Mouse (Mus musculus): ENCODE measurements around the gene Arhgap17. TPM values are rescaled to one million over a fixed set of nuclear protein-coding genes. Genes with fewer than 3 reads are reported as not detected.

Arhgap17 gene
- total and polyA plus RNA-seq, 2 experiments from 2014 or later = 6.4 to 8.9 TPM

DNA sequence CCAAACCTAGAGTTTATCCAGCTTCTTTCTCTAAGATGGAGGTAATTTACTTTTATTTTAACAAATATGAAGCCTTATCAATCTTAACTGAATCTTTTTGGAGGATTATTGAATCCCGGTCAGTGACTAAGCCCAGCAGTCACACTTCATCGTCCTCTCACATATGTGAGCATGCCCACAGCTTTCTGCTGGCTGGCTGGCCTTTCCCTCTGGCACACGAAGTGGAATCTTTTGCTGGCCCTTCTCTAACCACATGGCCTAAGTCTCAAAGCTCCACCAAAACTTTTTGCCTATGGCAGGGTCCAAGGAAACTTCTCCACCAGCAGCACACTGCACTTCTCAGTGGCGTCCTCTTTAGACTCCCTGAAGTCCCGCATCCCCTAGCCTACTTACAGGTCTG lies 27.8 kb downstream of the Arhgap17 start:
- Histone ChIP-seq H3K4me1 (ENCODE audit: control insufficient read depth, insufficient read depth) (peaks cover 39% of the 10 kb centered on the region), H3K4me2 (ENCODE audit: low read depth, low read length) (no peak overlapping the region), H3K36me3 (replicated peaks; ENCODE audit: control insufficient read depth, insufficient read depth, low read length) (no peaks in the 10 kb centered on the region), H3K4me3 (ENCODE audit: low read depth, low read length) (no peak overlapping the region), H3K27ac (ENCODE audit: low read depth) (peak overlapping the region; percentile 10), H3K9ac (replicated peaks; ENCODE audit: low read depth, low read length) (peak overlapping the region; percentile 28; the same call in 1 of the 2 replicates), H3K9me3 (replicated peaks; ENCODE audit: control insufficient read depth, low read length) (no peaks in the 10 kb centered on the region), H3K27me3 (ENCODE audit: control insufficient read depth, insufficient read depth, low read length) (no peaks in the 10 kb centered on the region)
- WGBS = 49% methylated on average over 5 of the region's 5 CpGs
- no peak for DNase-seq (ENCODE audit: low spot score)
- ATAC-seq (ENCODE audit: insufficient read depth, low read depth) = no peak
- no peak for TF ChIP-seq CTCF (IDR thresholded peaks at IDR 0.05; ENCODE audit: low read depth)
- TF ChIP-seq EP300 (IDR thresholded peaks at IDR 0.05; ENCODE audit: low read depth) = no peak

GRCm38 (mm10) chr7:123338351-123338750 lies 31.4 kb downstream of the Arhgap17 start:
- H3K36me3 ChIP-seq (replicated peaks; ENCODE audit: control insufficient read depth, insufficient read depth, low read length) = no peaks in the 10 kb centered on the region
- H3K9ac ChIP-seq (replicated peaks; ENCODE audit: low read depth, low read length) = no peak overlapping the region
- TF ChIP-seq EP300 (IDR thresholded peaks at IDR 0.05; ENCODE audit: low read depth) = no peak
- peak; percentile 27 for TF ChIP-seq CTCF (IDR thresholded peaks at IDR 0.05; ENCODE audit: low read depth)
- H3K9me3 ChIP-seq (replicated peaks; ENCODE audit: control insufficient read depth, low read length) = no peaks in the 10 kb centered on the region
- peaks cover 55% of the 10 kb centered on the region for H3K4me1 ChIP-seq (ENCODE audit: control insufficient read depth, insufficient read depth)
- no peak overlapping the region for H3K4me3 ChIP-seq (ENCODE audit: low read depth, low read length)
- 0 out of 2 replicates have a peak overlapping the region, but pooled peaks have one; percentile 2 for H3K27ac ChIP-seq (ENCODE audit: low read depth)
- H3K27me3 ChIP-seq (ENCODE audit: control insufficient read depth, insufficient read depth, low read length) = no peaks in the 10 kb centered on the region
- 53% methylated on average over 8 of the region's 8 CpGs for WGBS
- H3K4me2 ChIP-seq (ENCODE audit: low read depth, low read length) = no peak overlapping the region
- 0 out of 2 replicates have a peak, but pooled peaks have one; percentile 31 for ATAC-seq (ENCODE audit: insufficient read depth, low read depth)
- DNase-seq (ENCODE audit: low spot score) = peak; percentile 9

DNA sequence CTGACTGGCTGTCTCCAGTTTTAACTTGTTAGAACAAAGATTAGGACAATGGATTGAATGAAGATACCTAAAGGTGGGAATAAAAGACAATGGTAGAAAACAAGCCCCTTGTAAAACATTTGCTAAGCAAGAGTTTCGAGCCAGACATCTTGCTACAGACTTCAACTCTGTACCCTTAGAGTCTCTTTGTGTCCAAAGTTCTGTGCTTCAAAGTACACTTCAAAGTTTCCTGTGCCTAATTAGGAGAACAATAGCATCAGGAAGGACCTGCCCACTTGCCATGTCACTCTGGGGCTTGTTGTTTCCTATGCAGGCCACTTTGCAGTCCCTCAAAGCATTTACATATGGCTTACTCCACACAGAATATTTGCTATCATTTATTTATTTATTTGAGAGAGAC lies 33.4 kb downstream of the Arhgap17 start:
- Histone ChIP-seq H3K4me1 (ENCODE audit: control insufficient read depth, insufficient read depth) (peaks cover 41% of the 10 kb centered on the region), H3K4me3 (ENCODE audit: low read depth, low read length) (no peak overlapping the region), H3K27me3 (ENCODE audit: control insufficient read depth, insufficient read depth, low read length) (no peaks in the 10 kb centered on the region), H3K36me3 (replicated peaks; ENCODE audit: control insufficient read depth, insufficient read depth, low read length) (no peaks in the 10 kb centered on the region), H3K27ac (ENCODE audit: low read depth) (peak overlapping the region; percentile 79), H3K4me2 (ENCODE audit: low read depth, low read length) (peak overlapping the region; percentile 23; the same call in 1 of the 2 replicates), H3K9me3 (replicated peaks; ENCODE audit: control insufficient read depth, low read length) (no peaks in the 10 kb centered on the region), H3K9ac (replicated peaks; ENCODE audit: low read depth, low read length) (no peak overlapping the region)
- DNase-seq (ENCODE audit: low spot score) (peak; percentile 26), ATAC-seq (ENCODE audit: insufficient read depth, low read depth) (0 out of 2 replicates have a peak, but pooled peaks have one; percentile 33)
- TF ChIP-seq CTCF (IDR thresholded peaks at IDR 0.05; ENCODE audit: low read depth) (no peak), EP300 (IDR thresholded peaks at IDR 0.05; ENCODE audit: low read depth) (no peak)
- 79% methylated on average over 1 of the region's 1 CpGs for WGBS

DNA sequence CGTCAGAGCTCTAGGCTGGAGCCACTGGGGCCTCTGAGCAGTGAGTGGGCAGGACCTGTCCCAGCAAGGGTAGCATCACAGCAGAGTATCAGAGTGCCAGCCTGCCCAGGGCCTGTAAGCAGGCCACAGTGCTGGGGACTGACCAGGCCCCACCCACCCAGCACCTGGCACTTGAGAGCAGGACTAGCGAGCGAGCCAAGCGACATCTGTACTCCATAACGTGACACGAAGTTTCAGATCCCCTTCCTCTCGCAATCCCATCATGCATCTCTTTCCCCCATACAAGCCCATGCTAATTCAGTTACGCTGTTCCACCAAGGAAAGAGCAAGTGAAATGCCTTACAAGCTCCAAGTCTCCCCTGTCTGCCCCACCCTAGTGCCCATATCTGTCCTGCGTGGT lies 39.2 kb downstream of the Arhgap17 start:
- Histone ChIP-seq H3K9me3 (replicated peaks; ENCODE audit: control insufficient read depth, low read length) (no peaks in the 10 kb centered on the region), H3K4me2 (ENCODE audit: low read depth, low read length) (no peak overlapping the region), H3K4me3 (ENCODE audit: low read depth, low read length) (no peak overlapping the region), H3K27ac (ENCODE audit: low read depth) (no peak overlapping the region), H3K9ac (replicated peaks; ENCODE audit: low read depth, low read length) (no peak overlapping the region), H3K4me1 (ENCODE audit: control insufficient read depth, insufficient read depth) (peaks cover 14% of the 10 kb centered on the region; the same call in 1 of the 2 replicates), H3K27me3 (ENCODE audit: control insufficient read depth, insufficient read depth, low read length) (no peaks in the 10 kb centered on the region), H3K36me3 (replicated peaks; ENCODE audit: control insufficient read depth, insufficient read depth, low read length) (no peaks in the 10 kb centered on the region)
- TF ChIP-seq EP300 (IDR thresholded peaks at IDR 0.05; ENCODE audit: low read depth) (no peak), CTCF (IDR thresholded peaks at IDR 0.05; ENCODE audit: low read depth) (no peak)
- 82% methylated on average over 9 of the region's 9 CpGs for WGBS
- DNase-seq (ENCODE audit: low spot score) (no peak), ATAC-seq (ENCODE audit: insufficient read depth, low read depth) (no peak)

DNA sequence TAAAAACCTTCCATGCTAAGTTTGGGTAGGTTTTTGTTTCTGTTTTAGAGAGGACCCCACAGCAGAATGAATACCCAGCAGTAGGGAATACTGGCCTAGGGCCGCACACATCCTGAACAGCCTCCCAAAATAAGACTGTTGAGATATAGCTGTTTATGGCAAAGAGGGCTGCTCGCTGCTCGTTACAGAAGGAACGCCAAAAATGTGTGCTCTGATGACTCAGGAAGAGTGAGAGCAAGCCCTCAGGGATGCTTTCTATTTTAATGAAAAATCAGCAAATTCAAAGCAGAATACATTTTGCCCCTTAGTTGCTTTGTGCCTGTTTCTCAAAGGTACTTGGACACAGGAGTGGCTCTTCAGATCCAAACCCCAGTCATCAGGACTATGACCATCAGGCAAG lies 41.8 kb downstream of the Arhgap17 start:
- H3K4me1 ChIP-seq (ENCODE audit: control insufficient read depth, insufficient read depth) = peaks cover 12% of the 10 kb centered on the region; the same call in 1 of the 2 replicates
- H3K27me3 ChIP-seq (ENCODE audit: control insufficient read depth, insufficient read depth, low read length) = no peaks in the 10 kb centered on the region
- no peak overlapping the region for H3K4me2 ChIP-seq (ENCODE audit: low read depth, low read length)
- no peak for TF ChIP-seq EP300 (IDR thresholded peaks at IDR 0.05; ENCODE audit: low read depth)
- no peak for TF ChIP-seq CTCF (IDR thresholded peaks at IDR 0.05; ENCODE audit: low read depth)
- 0 out of 2 replicates have a peak, but pooled peaks cover 4% of the 10 kb centered on the region for H3K36me3 ChIP-seq (replicated peaks; ENCODE audit: control insufficient read depth, insufficient read depth, low read length)
- DNase-seq (ENCODE audit: low spot score) = no peak
- H3K9me3 ChIP-seq (replicated peaks; ENCODE audit: control insufficient read depth, low read length) = no peaks in the 10 kb centered on the region
- ATAC-seq (ENCODE audit: insufficient read depth, low read depth) = no peak
- no peak overlapping the region for H3K4me3 ChIP-seq (ENCODE audit: low read depth, low read length)
- WGBS = 47% methylated on average over 4 of the region's 4 CpGs
- H3K27ac ChIP-seq (ENCODE audit: low read depth) = no peak overlapping the region
- no peak overlapping the region for H3K9ac ChIP-seq (replicated peaks; ENCODE audit: low read depth, low read length)

GRCm38 (mm10) chr7:123326901-123327300 lies 42.8 kb downstream of the Arhgap17 start:
- Histone ChIP-seq H3K27ac (ENCODE audit: low read depth) (no peak overlapping the region), H3K4me1 (ENCODE audit: control insufficient read depth, insufficient read depth) (peaks cover 12% of the 10 kb centered on the region; the same call in 1 of the 2 replicates), H3K9me3 (replicated peaks; ENCODE audit: control insufficient read depth, low read length) (no peaks in the 10 kb centered on the region), H3K9ac (replicated peaks; ENCODE audit: low read depth, low read length) (no peak overlapping the region), H3K27me3 (ENCODE audit: control insufficient read depth, insufficient read depth, low read length) (no peaks in the 10 kb centered on the region), H3K4me3 (ENCODE audit: low read depth, low read length) (no peak overlapping the region), H3K4me2 (ENCODE audit: low read depth, low read length) (no peak overlapping the region), H3K36me3 (replicated peaks; ENCODE audit: control insufficient read depth, insufficient read depth, low read length) (peaks cover 14% of the 10 kb centered on the region)
- TF ChIP-seq CTCF (IDR thresholded peaks at IDR 0.05; ENCODE audit: low read depth) (no peak), EP300 (IDR thresholded peaks at IDR 0.05; ENCODE audit: low read depth) (no peak)
- DNase-seq (ENCODE audit: low spot score) = no peak
- WGBS = 70% methylated on average over 4 of the region's 4 CpGs
- no peak for ATAC-seq (ENCODE audit: insufficient read depth, low read depth)
